Mouse (Mus musculus) small intestine, adult 2 months (tissue): ENCODE data around the gene Arhgef38. TPM values are rescaled to one million over a fixed set of nuclear protein-coding genes. Genes with fewer than 3 reads are reported as not detected.

Experiments used
- H3K27ac ChIP-seq: fragments of 200-500 bp; 2 replicates; pipeline ENCODE4 v1.5.1; 2012; ENCODE audit warnings: low read depth, low read length, control low read depth, inconsistent platforms; ENCODE audit not compliant: insufficient read depth
- H3K27me3 ChIP-seq: fragments of 200-500 bp; 2 replicates; pipeline ENCODE4 v1.6.1; 2012; ENCODE audit warnings: mild to moderate bottlenecking, moderate library complexity, low read length, inconsistent platforms; ENCODE audit not compliant: control insufficient read depth, insufficient read depth
- H3K36me3 ChIP-seq: fragments of 200-500 bp; 2 replicates; pipeline ENCODE4 v1.6.1; 2012; ENCODE audit warnings: mild to moderate bottlenecking, low read length, control low read depth, inconsistent platforms; ENCODE audit not compliant: control insufficient read depth, insufficient read depth
- H3K4me1 ChIP-seq: fragments of 200-500 bp; 2 replicates; pipeline ENCODE4 v1.6.1; 2012; ENCODE audit warnings: low read length, inconsistent platforms, mixed read lengths; ENCODE audit not compliant: control insufficient read depth, insufficient read depth, insufficient read length
- H3K4me3 ChIP-seq: fragments of 200-500 bp; 2 replicates; pipeline ENCODE4 v1.5.1; 2012; ENCODE audit warnings: low read depth, mild to moderate bottlenecking, control low read depth, inconsistent platforms, low read length, moderate library complexity
- CTCF ChIP-seq: fragments of 200-500 bp; IDR thresholded peaks from 2 replicates; pipeline ENCODE4 v1.5.1; 2012; ENCODE audit warnings: low read depth, mild to moderate bottlenecking, control low read depth, inconsistent platforms, low read length, moderate library complexity, mixed read lengths; ENCODE audit not compliant: insufficient replicate concordance, insufficient read length; ENCODE audit errors: extremely low read depth
- POLR2A ChIP-seq: fragments of 200-500 bp; IDR thresholded peaks from 2 replicates; pipeline ENCODE4 v1.6.1; 2012; ENCODE audit warnings: low read depth, mild to moderate bottlenecking, control low read depth, inconsistent platforms, low read length, moderate library complexity
- WGBS: fragments of 180-500 bp; shearing (Covaris S2); methylation state at CpG from one replicate; pipeline ENCODE4 v1.1.7; 2018; 5-methylcytosine and 5-hydroxymethylcytosine counted together
- polyA plus RNA-seq: library from polyadenylated mRNA; depleted of rRNA; stranded (reverse); fragments of >200 nt; gene quantifications from 2 replicates; pipeline ENCODE4 v1.2.3, GENCODE M21; 2012; rRNA removed

The Arhgef38 gene
- 0.51 and 0.57 TPM in 2 replicates for polyA plus RNA-seq

DNA sequence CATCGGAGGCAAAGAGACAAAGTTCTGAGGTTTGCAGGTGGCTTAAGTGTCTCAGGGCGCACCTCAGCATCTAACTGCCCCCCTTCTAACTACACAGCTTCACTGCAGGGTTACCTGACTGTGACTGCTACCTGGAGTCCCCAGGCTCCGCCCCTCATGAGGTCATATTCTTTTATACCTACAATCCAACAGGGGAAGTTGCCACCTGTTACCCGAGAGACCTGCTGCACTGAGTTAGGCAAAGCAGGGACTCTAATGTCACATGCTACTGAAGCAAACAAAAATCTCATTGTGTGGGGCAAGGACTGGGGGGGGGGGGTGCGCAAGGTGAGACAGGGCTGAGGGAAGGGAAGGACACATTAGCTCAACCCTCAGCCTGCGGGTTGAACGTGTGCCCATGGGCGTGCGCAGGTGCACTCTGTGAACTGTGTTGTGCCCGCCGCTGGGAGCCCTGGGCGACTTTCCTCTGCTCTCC, at the start of gene Arhgef38:
Gene Arhgef38, minus strand, starts transcription at position 129 of the 475 bp plus-strand sequence.
- TF ChIP-seq CTCF, result no peak
- TF ChIP-seq POLR2A, result peak; percentile 53; the same call in 1 of the 2 replicates
- no peaks in the 10 kb centered on the region for H3K27me3 ChIP-seq
- 29% methylated on average over 11 of the region's 12 CpGs for WGBS
- H3K27ac ChIP-seq, result peak within 1 kb of the TSS; percentile 74
- H3K4me1 ChIP-seq, result peaks cover 5% of the 10 kb centered on the region; the same call in 1 of the 2 replicates
- H3K4me3 ChIP-seq, result peak within 1 kb of the TSS; percentile 68
- no peaks in the 10 kb centered on the region for H3K36me3 ChIP-seq

GRCm38 (mm10) chr3:133271887-133272286, 37.1 kb upstream of the Arhgef38 start:
- TF ChIP-seq POLR2A, result no peak
- TF ChIP-seq CTCF, result no peak
- H3K27ac ChIP-seq, result no peak overlapping the region
- no peaks in the 10 kb centered on the region for H3K4me1 ChIP-seq
- no peaks in the 10 kb centered on the region for H3K36me3 ChIP-seq
- no peaks in the 10 kb centered on the region for H3K27me3 ChIP-seq
- H3K4me3 ChIP-seq, result no peak overlapping the region
- WGBS, result 12% methylated on average over 3 of the region's 3 CpGs

DNA sequence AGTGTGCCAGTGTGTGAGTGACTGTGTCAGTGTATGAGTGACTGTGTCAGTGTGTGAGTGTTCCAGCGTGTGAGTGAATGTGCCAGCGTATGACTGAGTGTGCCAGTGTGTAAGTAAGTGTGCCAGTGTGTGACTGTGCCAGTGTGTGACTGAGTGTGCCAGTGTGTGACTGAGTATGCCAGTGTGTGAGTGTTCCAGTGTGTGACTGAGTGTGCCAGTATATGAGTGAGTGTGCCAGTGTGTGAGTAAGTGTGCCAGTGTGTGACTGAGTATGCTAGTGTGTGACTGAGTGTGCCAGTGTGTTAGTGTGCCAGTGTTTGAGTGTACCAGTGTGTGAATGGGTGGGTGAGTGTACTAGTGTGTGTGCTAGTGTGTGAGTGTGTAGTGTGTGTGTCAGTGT, 24.1 kb upstream of the Arhgef38 start:
- no peaks in the 10 kb centered on the region for H3K27me3 ChIP-seq
- H3K4me3 ChIP-seq, result no peak overlapping the region
- TF ChIP-seq CTCF, result no peak
- TF ChIP-seq POLR2A, result no peak
- 95% methylated on average over 2 of the region's 2 CpGs for WGBS
- H3K27ac ChIP-seq, result no peak overlapping the region
- H3K4me1 ChIP-seq, result no peaks in the 10 kb centered on the region
- H3K36me3 ChIP-seq, result no peaks in the 10 kb centered on the region

DNA sequence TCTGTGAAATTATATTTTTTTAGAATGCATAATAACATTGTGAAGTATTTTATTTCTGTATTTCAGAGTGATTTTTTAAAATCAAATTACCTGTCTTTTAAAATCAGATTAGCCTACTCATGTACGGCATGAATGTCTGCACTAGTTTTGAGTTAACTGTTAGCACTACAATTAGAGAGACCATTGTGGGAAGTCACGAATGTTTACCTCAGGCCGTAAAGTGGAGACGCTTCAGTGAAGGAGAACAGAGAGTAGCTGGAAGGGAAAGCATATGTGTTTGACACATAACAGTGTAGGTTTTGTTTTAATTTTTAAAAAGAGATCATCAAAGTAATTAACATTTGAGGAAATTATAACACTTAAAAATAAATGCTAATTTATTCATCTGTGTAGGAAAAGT, 21.1 kb upstream of the Arhgef38 start:
- H3K4me3 ChIP-seq, result no peak overlapping the region
- 69% methylated on average over 4 of the region's 4 CpGs for WGBS
- H3K36me3 ChIP-seq, result no peaks in the 10 kb centered on the region
- no peaks in the 10 kb centered on the region for H3K4me1 ChIP-seq
- TF ChIP-seq CTCF, result no peak
- no peak for TF ChIP-seq POLR2A
- H3K27me3 ChIP-seq, result no peaks in the 10 kb centered on the region
- no peak overlapping the region for H3K27ac ChIP-seq

- H3K36me3 ChIP-seq, result no peaks in the 10 kb centered on the region
- no peak overlapping the region for H3K27ac ChIP-seq
- H3K4me1 ChIP-seq, result no peaks in the 10 kb centered on the region
- H3K27me3 ChIP-seq, result no peaks in the 10 kb centered on the region
- TF ChIP-seq CTCF (no peak), POLR2A (no peak)
- H3K4me3 ChIP-seq, result no peak overlapping the region
- 90% methylated on average over 9 of the region's 9 CpGs for WGBS
Observed at GRCm38 (mm10) chr3:133244027-133244426, 9.3 kb upstream of the Arhgef38 start.

DNA sequence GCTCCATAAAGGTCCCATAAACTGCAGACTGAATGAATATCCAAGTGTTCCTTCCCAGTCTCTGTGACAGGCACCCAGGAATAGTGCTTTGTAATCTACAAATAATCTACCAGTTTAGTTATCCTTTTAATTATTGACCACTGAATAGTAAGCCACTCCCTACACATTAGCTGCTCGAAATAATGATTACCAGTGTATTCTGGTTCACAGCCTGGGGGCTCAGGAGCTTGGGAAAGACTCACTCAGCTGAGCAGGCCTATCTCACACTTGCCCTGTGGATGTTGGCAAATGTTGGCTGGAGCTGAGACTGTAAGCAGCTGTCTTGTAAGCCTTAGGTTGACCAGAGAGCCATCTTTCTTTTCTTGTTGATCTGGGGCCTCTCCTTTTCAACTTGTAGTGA, 7.2 kb upstream of the Arhgef38 start:
- Histone ChIP-seq H3K4me1 (no peaks in the 10 kb centered on the region), H3K36me3 (no peaks in the 10 kb centered on the region), H3K27ac (no peak overlapping the region), H3K4me3 (no peak overlapping the region), H3K27me3 (no peaks in the 10 kb centered on the region)
- TF ChIP-seq POLR2A, result no peak
- TF ChIP-seq CTCF, result no peak
- WGBS, result 25% methylated on average over 1 of the region's 1 CpGs

GRCm38 (mm10) chr3:133233993-133234392, 756 bp downstream of the Arhgef38 start:
- 15% methylated on average over 9 of the region's 9 CpGs for WGBS
- no peak for TF ChIP-seq POLR2A
- no peak for TF ChIP-seq CTCF
- Histone ChIP-seq H3K27me3 (no peaks in the 10 kb centered on the region), H3K4me3 (no peak overlapping the region), H3K4me1 (peaks cover 7% of the 10 kb centered on the region; the same call in 1 of the 2 replicates), H3K36me3 (no peaks in the 10 kb centered on the region), H3K27ac (peak overlapping the region; percentile 74)

- TF ChIP-seq POLR2A (no peak), CTCF (no peak)
- Histone ChIP-seq H3K27ac (peak overlapping the region; percentile 80), H3K27me3 (no peaks in the 10 kb centered on the region), H3K4me1 (peaks cover 7% of the 10 kb centered on the region; the same call in 1 of the 2 replicates), H3K36me3 (no peaks in the 10 kb centered on the region), H3K4me3 (no peak overlapping the region)
- 20% methylated on average over 2 of the region's 2 CpGs for WGBS
Observed at GRCm38 (mm10) chr3:133230427-133230826, 4.3 kb downstream of the Arhgef38 start.
